Mouse (Mus musculus) CD4-positive helper T cell, adult 2 months (primary cell): ENCODE measurements around the gene Cyp17a1.
A peak's percentile ranks its signal among the peaks of the same experiment; 100 is the strongest.

Experiments used
- DNase-seq: peaks from one replicate; pipeline ENCODE4 v3.0.0-alpha.2; 2012; ENCODE audit warnings: low read depth, missing footprints, low spot score

The Cyp17a1 gene

GRCm38 (mm10) chr19:46670691-46671090 lies 2.3 kb downstream of the Cyp17a1 start:
- DNase-seq = peak; percentile 26

- no peak for DNase-seq
These were observed 3.2 kb downstream of the Cyp17a1 start for GRCm38 (mm10) chr19:46669802-46670201.

- DNase-seq = no peak
These were observed 4.7 kb downstream of the Cyp17a1 start for GRCm38 (mm10) chr19:46668263-46668662.

- DNase-seq = no peak
These were observed 5.7 kb downstream of the Cyp17a1 start for GRCm38 (mm10) chr19:46667300-46667699.

GRCm38 (mm10) chr19:46665474-46665873 lies 7.5 kb downstream of the Cyp17a1 start:
- DNase-seq = no peak

- no peak for DNase-seq
These were observed 10.2 kb downstream of the Cyp17a1 start for GRCm38 (mm10) chr19:46662784-46663183.

GRCm38 (mm10) chr19:46662214-46662613 lies 10.8 kb downstream of the Cyp17a1 start:
- DNase-seq = no peak

- no peak for DNase-seq
These were observed 11.5 kb downstream of the Cyp17a1 start for GRCm38 (mm10) chr19:46661511-46661910.

- DNase-seq = no peak
These were observed 14.1 kb downstream of the Cyp17a1 start for GRCm38 (mm10) chr19:46658851-46659250.

GRCm38 (mm10) chr19:46658348-46658747 lies 14.6 kb downstream of the Cyp17a1 start:
- no peak for DNase-seq

GRCm38 (mm10) chr19:46657339-46658020 lies 15.5 kb downstream of the Cyp17a1 start:
- DNase-seq = peak; percentile 48

- DNase-seq = no peak
These were observed 16.7 kb downstream of the Cyp17a1 start for GRCm38 (mm10) chr19:46656151-46656840.

GRCm38 (mm10) chr19:46655626-46656025 lies 17.3 kb downstream of the Cyp17a1 start:
- DNase-seq = no peak

- peak; percentile 26 for DNase-seq
These were observed 19.2 kb downstream of the Cyp17a1 start for GRCm38 (mm10) chr19:46653616-46654235.

GRCm38 (mm10) chr19:46653188-46653587 lies 19.8 kb downstream of the Cyp17a1 start:
- DNase-seq = no peak

GRCm38 (mm10) chr19:46648565-46648964 lies 24.4 kb downstream of the Cyp17a1 start:
- no peak for DNase-seq

- no peak for DNase-seq
These were observed 25.1 kb downstream of the Cyp17a1 start for GRCm38 (mm10) chr19:46647850-46648249.

- no peak for DNase-seq
These were observed 25.7 kb downstream of the Cyp17a1 start for GRCm38 (mm10) chr19:46647254-46647653.

GRCm38 (mm10) chr19:46646041-46646481 lies 26.9 kb downstream of the Cyp17a1 start:
- no peak for DNase-seq

GRCm38 (mm10) chr19:46644793-46645602 lies 28.0 kb downstream of the Cyp17a1 start:
- DNase-seq = no peak

GRCm38 (mm10) chr19:46644343-46644792 lies 28.6 kb downstream of the Cyp17a1 start:
- no peak for DNase-seq

GRCm38 (mm10) chr19:46643236-46643635 lies 29.7 kb downstream of the Cyp17a1 start:
- DNase-seq = no peak
